Mouse (Mus musculus) NIH3T3 (cell line): ENCODE results near the gene Tmem116.

Experiments used
- DNase-seq: peaks from one replicate; pipeline ENCODE4 v3.0.0-alpha.2; 2012; ENCODE audit warnings: low read depth

The Tmem116 gene

GRCm38 (mm10) chr5:121451644-121452025, at the start of gene Tmem116:
TSS of gene Tmem116 (plus strand) at chr5:121451893.
- DNase-seq: peak; percentile 58

GRCm38 (mm10) chr5:121407856-121408255, 43.8 kb upstream of the Tmem116 start:
- DNase-seq: no peak

- no peak for DNase-seq
Measured at GRCm38 (mm10) chr5:121410975-121411374, 40.7 kb upstream of the Tmem116 start.

GRCm38 (mm10) chr5:121420721-121421120, 31.0 kb upstream of the Tmem116 start:
- DNase-seq: no peak

DNA sequence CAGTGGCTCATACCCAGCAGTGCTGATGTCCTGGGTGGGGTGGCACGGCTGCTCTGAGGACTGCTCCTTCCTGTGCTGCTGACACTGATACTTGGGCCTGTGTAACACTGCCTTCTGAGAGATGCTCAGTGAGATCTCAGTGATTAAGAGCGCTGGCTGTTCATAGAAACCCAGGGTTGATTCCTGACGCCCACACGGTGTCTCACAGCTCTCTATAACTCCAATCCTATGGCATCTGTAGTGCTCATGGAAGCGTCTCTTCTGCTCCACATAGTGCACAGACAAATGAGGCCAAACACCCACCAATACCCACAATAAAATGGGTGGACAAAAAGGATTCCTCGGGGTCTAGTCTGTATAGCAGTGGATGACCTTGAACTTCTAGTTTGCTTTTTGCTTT, 28.9 kb upstream of the Tmem116 start:
- DNase-seq: no peak

GRCm38 (mm10) chr5:121423297-121423696, 28.4 kb upstream of the Tmem116 start:
- no peak for DNase-seq

DNA sequence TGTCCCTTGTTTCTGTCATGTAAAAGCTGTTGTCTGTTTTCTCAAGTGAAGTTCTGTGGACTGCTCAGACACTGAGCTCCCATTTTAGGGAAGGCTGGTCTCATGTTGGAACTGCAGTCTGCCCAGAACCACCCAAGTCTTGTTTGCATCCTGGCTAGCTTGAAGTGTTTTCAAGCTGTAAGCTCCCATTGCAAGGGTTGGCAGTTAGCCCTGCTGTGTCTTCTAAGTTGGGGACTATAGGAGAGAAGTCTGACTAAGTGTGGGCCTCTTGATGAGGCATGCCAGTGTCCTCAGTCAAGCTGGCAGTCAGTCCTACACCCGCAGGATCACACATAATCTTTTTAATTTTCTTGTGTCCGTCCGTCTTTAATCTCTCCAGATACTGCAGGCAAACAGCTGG, 22.7 kb upstream of the Tmem116 start:
- DNase-seq: no peak

DNA sequence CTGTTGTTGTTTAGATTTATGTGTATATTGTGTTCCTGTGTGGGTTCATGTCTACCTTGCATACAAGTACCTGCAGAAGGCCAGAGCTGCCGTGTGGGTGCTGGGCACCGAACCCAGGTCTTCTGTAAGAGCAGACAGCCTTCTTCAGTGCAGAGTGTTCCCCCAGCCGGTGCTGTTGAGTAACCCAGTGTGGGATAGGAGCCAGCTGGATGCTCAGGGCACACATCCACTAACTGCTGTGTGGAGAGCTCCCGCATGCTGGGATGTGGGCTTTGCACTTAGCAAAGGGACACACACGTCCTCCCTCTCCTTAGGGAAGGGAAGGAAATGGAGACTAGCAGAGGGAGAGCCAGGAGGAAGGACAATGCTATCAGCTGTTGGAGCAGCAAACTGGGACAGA, 13.6 kb upstream of the Tmem116 start:
- DNase-seq: peak; percentile 24

DNA sequence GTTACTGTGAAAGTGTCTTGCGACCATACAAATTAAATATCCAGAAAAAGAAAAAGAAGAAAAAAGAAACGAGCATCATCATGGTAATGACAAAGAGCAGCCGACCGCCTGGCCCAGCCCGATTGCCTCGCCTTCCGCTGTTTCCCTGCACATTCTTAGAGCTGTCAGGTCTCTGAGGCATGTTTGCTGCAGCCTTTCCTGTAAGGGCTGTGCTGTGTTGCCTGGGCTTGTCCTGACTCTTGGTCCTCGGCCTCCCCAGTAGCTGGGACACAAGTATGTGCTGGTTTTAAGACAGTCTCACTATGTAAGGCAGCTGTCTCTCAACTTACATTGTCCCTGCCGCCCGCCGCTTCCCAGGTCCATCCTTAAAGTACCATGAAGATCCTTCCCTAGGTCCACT, 12.9 kb upstream of the Tmem116 start:
- no peak for DNase-seq

DNA sequence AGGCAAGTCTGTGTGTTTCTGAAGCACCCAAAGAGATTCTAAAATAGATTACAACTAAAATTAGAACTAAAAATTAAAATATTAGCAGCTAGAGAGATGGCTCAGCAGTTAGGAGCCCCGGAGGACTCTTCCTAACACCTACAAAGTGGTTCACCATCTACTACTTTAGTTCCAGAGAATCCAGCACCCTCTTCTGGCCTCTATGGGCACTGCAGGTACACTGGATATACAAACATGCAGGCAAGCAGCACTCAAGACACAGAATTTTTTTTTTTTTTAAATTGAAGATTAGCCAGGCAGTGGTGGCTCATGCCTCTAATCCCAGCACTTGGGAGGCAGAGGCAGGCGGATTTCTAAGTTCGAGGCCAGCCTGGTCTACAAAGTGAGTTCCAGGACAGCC, 8.1 kb upstream of the Tmem116 start:
- DNase-seq: peak; percentile 63

GRCm38 (mm10) chr5:121444870-121445269, 6.8 kb upstream of the Tmem116 start:
- DNase-seq: no peak

DNA sequence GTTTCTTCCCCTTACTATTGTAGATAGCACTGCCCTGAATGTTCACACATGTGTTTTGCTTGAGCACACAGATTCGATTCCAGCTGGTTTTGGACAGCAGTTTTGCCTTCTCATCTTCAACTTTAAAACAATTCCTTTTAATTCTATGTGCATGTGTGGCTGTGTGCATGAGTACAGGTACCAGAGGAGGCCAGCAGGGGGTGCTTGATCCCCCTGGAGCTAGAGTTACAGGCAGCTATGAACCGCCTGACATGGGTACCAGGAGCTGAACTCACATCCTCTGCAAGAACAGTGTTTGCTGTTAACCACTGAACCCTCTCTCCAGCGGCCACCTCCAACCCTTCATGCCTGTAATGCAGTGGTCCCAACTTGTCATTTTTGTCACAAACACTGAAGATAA, 3.2 kb upstream of the Tmem116 start:
- DNase-seq: peak; percentile 52

GRCm38 (mm10) chr5:121449976-121450375, 1.7 kb upstream of the Tmem116 start:
- peak; percentile 85 for DNase-seq

DNA sequence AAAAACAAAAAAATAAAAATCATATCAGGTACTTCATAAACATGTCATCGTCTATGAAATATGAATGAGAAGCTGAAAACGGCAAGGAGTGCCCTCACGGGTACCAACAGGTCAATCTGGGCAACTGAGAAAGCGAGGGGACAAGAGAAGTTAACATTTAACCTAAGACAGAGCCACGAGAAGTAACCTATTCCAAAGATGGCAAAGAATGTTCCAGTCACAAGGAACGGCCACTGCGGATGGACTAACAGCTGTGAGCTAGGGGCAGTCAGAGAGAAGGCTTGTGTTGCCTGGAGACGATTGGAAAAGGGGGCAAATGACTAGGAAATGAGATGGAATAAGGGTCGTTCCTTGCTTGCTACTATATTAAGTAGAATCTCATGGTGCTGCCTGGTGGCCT, 1.2 kb upstream of the Tmem116 start:
- no peak for DNase-seq

DNA sequence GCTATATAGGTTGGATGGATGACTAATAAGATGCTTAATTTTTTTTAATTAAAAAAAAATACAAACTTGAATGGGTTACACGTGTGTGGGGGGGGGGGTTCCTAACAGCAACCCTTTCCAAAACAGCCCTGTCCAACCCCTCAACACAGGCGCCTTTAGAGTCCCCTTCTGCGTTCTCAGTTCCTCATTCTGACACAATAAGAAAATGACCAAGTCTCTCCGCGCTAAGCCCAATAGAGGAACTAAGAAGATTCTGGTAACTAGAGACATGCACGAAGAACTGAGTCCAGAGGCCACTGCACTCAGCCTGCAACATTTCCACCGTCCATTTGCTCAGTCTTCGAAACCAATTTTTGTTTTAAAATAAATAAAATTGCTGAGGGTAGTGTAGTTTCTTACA, 490 bp upstream of the Tmem116 start:
- DNase-seq: no peak

DNA sequence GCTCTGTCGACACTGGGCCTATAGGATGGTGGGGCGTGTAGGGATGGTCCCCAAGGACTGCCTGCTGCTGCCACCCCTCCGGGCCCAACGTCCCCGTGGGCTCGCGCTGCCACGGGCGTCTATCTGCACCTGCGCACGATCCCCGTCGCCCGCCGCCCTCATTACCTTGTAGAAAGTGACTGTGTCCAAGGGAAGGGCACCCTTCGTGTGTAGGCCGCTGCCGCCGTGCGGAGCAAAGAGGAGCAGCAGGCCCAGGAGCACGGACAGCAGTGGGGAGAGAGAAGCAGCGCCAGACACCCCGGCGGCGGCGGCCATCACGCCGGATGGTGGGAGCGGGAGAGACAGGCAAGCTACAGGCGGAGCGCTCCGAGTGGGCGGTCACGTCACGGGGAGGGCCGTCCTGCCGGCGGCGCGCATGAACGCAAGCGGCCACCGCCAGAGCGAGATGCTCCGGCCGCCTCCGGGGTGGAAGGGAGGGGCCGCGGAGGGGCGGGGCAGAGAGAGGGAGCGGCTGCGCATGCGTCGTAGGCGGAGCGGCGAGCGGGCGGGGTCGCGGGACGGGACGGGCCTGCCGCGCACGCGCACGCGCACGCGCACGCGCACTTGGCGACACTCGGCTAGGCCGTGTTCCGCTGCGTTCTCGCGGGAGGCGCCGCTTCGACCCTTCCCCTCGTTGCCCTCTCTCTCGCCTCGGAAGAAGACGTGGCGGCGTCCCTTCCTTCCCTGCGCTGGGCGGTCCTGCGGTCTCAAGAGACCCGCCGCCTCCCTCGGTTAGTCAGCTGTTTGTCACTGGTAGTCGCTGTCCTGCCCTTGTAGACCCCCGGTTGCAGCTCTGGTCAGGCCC, 555 bp downstream of the Tmem116 start, which contains the start of gene Erp29:
Erp29 (minus strand) TSS at position 481 of the 844 bp plus-strand sequence.
- peak; percentile 99 for DNase-seq

DNA sequence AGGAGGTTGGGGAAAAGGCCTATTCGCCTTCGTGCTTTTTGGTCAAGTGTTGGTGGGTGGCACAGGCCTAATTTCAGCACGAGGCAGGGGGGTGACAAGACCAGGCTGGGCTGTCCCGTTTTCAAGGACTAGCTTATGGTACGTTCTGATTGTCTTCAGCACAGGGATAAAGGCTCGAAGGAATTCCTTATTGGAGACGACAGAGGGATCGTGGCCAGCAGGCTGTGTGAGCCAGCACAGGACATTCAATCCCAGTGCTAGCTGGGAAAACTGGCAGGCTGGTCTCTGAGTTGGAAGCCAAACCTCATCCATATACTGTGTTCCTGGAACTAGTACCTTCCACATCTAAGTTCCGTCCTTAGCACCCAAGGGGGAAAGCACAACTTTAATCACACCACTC, 1.2 kb downstream of the Tmem116 start:
- DNase-seq: peak; percentile 70

DNA sequence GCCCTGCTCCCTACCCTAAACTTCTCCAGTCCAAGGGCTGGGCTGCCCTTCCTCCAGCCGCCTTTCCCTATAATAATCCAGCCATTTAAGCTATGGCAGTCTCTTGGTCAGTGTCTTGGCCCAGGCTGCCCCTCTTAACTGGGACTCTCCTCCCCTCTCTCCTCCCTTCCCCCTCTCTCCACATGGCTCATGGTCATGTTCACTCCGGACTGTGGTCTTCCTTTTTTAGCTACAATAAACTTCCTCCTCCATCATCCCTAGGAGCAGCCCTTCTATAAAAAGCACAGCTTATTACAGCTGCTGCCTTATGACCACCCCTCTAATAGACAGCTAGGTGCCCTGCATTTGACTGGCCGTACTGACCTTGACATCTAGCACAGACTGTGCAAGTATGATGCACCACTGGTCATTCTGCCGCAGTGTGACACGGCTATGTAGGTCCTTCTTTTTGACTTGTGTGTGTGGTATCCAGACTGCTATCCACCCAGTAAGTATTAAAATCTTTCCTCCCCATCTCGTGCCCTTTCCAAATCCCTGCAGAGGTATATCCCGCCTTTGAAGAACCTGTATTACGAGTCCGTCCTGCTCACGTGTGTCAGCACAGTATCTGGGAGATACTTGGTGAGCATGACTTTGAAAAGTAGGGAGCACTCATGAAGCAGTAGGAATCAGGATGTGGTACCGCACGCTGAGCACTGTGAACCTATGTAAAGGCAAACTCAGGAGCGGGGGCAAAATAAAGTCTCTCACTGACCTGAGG, 2.2 kb downstream of the Tmem116 start:
- no peak for DNase-seq

- peak; percentile 54 for DNase-seq
Measured at GRCm38 (mm10) chr5:121454503-121454782, 2.8 kb downstream of the Tmem116 start.

DNA sequence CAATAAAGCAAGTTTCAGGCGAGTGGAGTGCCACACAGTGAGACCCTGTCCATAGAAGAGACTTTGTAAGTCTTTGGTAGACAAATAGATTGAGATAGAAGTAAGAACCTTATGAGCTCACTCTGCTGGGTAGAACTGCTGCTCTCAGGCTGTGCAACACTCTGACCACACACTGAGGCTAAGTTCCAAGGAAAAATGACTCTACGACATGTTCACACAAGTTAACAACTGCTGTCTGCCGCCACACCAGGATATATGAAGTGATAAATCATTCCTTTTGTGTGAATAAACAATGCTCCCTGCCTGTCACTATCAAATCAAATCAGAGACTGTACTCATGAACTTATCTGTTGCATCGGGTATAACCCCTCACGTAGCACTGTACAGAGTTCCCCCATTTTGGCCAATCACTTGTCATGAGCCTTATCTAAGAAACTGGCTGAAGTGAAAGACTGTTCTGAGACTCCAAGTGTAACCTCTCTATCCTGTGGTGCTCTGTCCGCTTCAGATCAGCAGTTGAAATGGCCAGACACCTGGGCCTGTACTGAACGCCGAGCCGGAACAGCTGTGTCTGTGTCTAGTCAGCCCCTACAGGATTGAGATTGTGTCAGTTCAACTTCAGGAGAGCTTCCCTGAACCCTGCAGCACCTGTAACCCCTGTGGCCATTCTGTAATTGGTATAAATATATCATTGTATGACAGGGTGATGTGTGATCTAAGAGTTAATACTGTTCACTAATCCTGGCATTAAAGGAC, 4.0 kb downstream of the Tmem116 start:
- DNase-seq: no peak

DNA sequence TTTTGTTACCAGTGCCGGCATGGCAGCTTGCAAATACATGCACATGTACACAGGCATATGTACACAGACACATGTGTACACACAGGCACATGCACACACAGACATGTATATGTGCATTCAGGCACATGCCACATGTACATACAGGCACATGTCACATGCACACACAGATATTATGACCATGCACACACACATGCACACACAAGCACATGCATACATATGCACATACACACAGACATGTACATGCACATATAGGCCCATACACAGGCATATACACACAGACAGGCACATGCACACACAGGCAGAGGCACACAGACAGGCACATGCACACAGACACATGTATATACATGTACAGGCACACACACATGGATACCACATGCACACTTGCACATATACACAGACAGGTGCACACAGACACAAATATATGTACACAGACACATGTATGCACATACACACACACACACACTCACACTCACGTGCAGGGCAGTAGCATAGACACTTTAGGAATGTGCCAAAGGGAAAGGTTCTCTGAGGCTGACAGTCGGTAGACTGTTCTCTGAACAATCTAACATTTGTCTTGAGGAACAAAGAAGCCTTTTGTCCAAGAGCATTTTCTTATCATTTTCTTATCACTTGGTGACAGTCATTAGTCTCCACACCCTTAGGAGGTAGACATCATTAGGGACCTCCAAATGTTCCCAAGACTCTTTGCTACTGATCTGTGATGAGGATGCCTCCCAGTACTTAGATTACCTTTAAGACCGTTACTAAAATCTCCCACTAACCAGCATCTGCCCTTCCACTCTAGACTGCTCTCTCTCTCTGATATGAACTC, 9.9 kb downstream of the Tmem116 start:
- DNase-seq: no peak

GRCm38 (mm10) chr5:121462171-121462502, 10.4 kb downstream of the Tmem116 start:
- no peak for DNase-seq
